Comparison of ENCODE assay signal across 9 mouse cellular contexts in genomic region chr13:113693383-113693782, GRCm38 (mm10). TPM values are rescaled to one million over a fixed set of nuclear protein-coding genes. Genes with fewer than 3 reads are reported as not detected.
DNase-seq lines count a peak whose midpoint lies in the region; ATAC-seq and TF ChIP-seq lines count a peak whose summit lies in the region.
"Had no signal": no experiment of that assay in that cellular context is flagged by ENCODE, and none has a peak within 500 bp of the region (broad histone marks: within the 10 kb centered on the region; RNA-seq: fewer than 3 reads in every experiment).

No protein-coding gene starts in this region.

- WGBS in heart, embryonic 11.5 days (ENCODE audit: insufficient replicate concordance): 19% methylated on average over 6 of the region's 6 CpGs
- 21% methylated on average over 6 of the region's 6 CpGs for WGBS in kidney, embryonic 14.5 days

- no peaks in the 10 kb centered on the region for H3K36me3 ChIP-seq in heart, embryonic 11.5 days (ENCODE audit: control insufficient read depth, insufficient read depth, low read length)
- H3K36me3 ChIP-seq in C2C12 (ENCODE audit: control insufficient read depth, insufficient read depth): no peaks in the 10 kb centered on the region
- no peaks in the 10 kb centered on the region for H3K36me3 ChIP-seq in kidney, embryonic 14.5 days (ENCODE audit: control insufficient read depth, insufficient read depth, low read length)
- H3K36me3 ChIP-seq: limb, embryonic 12.5 days had no signal

- H3K4me3 ChIP-seq in heart, embryonic 11.5 days (ENCODE audit: low read depth, low read length): no peak overlapping the region
- H3K4me3 ChIP-seq in C2C12 (ENCODE audit: insufficient read depth, poor library complexity, severe bottlenecking): no peak overlapping the region
- H3K4me3 ChIP-seq in kidney, embryonic 14.5 days (ENCODE audit: low read length): no peak overlapping the region
- H3K4me3 ChIP-seq: limb, embryonic 12.5 days had no signal

- no peaks in the 10 kb centered on the region for H3K79me3 ChIP-seq in C2C12 (ENCODE audit: low read depth)

- peak; percentile 59 for TF ChIP-seq CTCF in C2C12 (IDR thresholded peaks at IDR 0.05; ENCODE audit: control insufficient read depth, insufficient read depth, insufficient read length)

- no peak overlapping the region for H3ac ChIP-seq in C2C12 (ENCODE audit: control insufficient read depth, insufficient read length, low read depth)

- H3K27me3 ChIP-seq in heart, embryonic 11.5 days (ENCODE audit: control insufficient read depth, insufficient read depth, low read length): no peaks in the 10 kb centered on the region
- H3K27me3 ChIP-seq in C2C12 (ENCODE audit: control insufficient read depth, insufficient read depth, insufficient read length): no peaks in the 10 kb centered on the region
- H3K27me3 ChIP-seq in kidney, embryonic 14.5 days (ENCODE audit: control insufficient read depth, insufficient read depth, low read length): no peaks in the 10 kb centered on the region
- H3K27me3 ChIP-seq: limb, embryonic 12.5 days had no signal

- H3K9me3 ChIP-seq in heart, embryonic 11.5 days (replicated peaks; ENCODE audit: control insufficient read depth, low read length): peaks cover 4% of the 10 kb centered on the region; the same call in 1 of the 2 replicates
- H3K9me3 ChIP-seq in kidney, embryonic 14.5 days (ENCODE audit: control insufficient read depth, low read length): no peaks in the 10 kb centered on the region

- DNase-seq in heart, adult 18-20 months: peak; percentile 27 to 66
- DNase-seq in adrenal gland, postnatal 14 days: peak; percentile 55
- peak; percentile 55 for DNase-seq in embryo, embryonic 9.5 days (ENCODE audit: extremely low spot score)
- DNase-seq in lung, postnatal 10 days: peak; percentile 61
- DNase-seq in thymus, postnatal 0 days (ENCODE audit: low spot score): peak; percentile 64

- H3K4me1 ChIP-seq in heart, embryonic 11.5 days (ENCODE audit: control insufficient read depth, insufficient read depth, low read length): no peaks in the 10 kb centered on the region
- H3K4me1 ChIP-seq in kidney, embryonic 14.5 days (ENCODE audit: control insufficient read depth, insufficient read depth, low read length): no peaks in the 10 kb centered on the region
- H3K4me1 ChIP-seq: limb, embryonic 12.5 days had no signal

- H3K27ac ChIP-seq in heart, embryonic 11.5 days (ENCODE audit: low read depth, low read length): no peak overlapping the region
- H3K27ac ChIP-seq in kidney, embryonic 14.5 days (ENCODE audit: low read depth, low read length): no peak overlapping the region
- H3K27ac ChIP-seq: limb, embryonic 12.5 days had no signal

- no peaks in the 10 kb centered on the region for H3K79me2 ChIP-seq in C2C12 (ENCODE audit: control insufficient read depth, insufficient read depth)

- no peak overlapping the region for H3K9ac ChIP-seq in heart, embryonic 11.5 days (ENCODE audit: low read depth, low read length)
- no peak overlapping the region for H3K9ac ChIP-seq in kidney, embryonic 14.5 days (ENCODE audit: low read depth, low read length)
- H3K9ac ChIP-seq: limb, embryonic 12.5 days had no signal

- ATAC-seq in heart, embryonic 11.5 days (replicated peaks; ENCODE audit: insufficient number of reproducible peaks, low FRiP score, low TSS enrichment): no peak
- ATAC-seq in kidney, embryonic 14.5 days (ENCODE audit: low FRiP score, low TSS enrichment): peak; percentile 72; the same call in 1 of the 2 replicates

- H3K4me2 ChIP-seq in heart, embryonic 11.5 days: no peak overlapping the region
- H3K4me2 ChIP-seq in kidney, embryonic 14.5 days (replicated peaks; ENCODE audit: low read depth, low read length): no peak overlapping the region
- H3K4me2 ChIP-seq: limb, embryonic 12.5 days had no signal

TF ChIP-seq in C2C12, 6 proteins besides CTCF, POLR2A, EP300 and RAD21:
- TF ChIP-seq MYOG (IDR thresholded peaks at IDR 0.05; ENCODE audit: control insufficient read depth, extremely low read depth, insufficient read length) (no peak), MAX (IDR thresholded peaks at IDR 0.05) (no peak), USF1 (IDR thresholded peaks at IDR 0.05; ENCODE audit: low read depth) (no peak), FOSL1 (IDR thresholded peaks at IDR 0.05; ENCODE audit: insufficient read depth, low read length, poor library complexity, severe bottlenecking) (no peak), MYOD1 (IDR thresholded peaks at IDR 0.05; ENCODE audit: control insufficient read depth, insufficient read length, low read depth) (no peak), CEBPB (IDR thresholded peaks at IDR 0.05; ENCODE audit: low read depth) (no peak)

RNA-seq across cellular contexts. Expression of gene Hspb3, which starts 29.9 kb away (rescaled TPM):
- total RNA-seq in heart, adult 18-20 months (2021): 10 to 100 TPM; 14.3 to 19.7 TPM
- polyA plus RNA-seq in heart, embryonic 11.5 days (2014; fragmentation: Nextera tagmentation; extraction: Ambion mirVana): 71.8 and 75.2 TPM in 2 replicates
- polyA plus RNA-seq in C2C12 (2012; fragmentation: generic; extraction: Trizol): not detected
- total RNA-seq in adrenal gland, postnatal 14 days (2021): not detected in 2 replicates
- polyA plus RNA-seq in kidney, embryonic 14.5 days (2014; fragmentation: Nextera tagmentation; extraction: Ambion mirVana): not detected in 2 replicates
- polyA plus RNA-seq in thymus, postnatal 0 days (2015; fragmentation: Nextera tagmentation; extraction: Ambion mirVana): 0.22 TPM in 1 of 2 replicates, not detected in the other

Comparison
In these comparisons a context has a peak if more than half of its experiments do, and no peak if none do; other contexts are left out.
1. RNA of gene Hspb3, which starts 29.9 kb away (polyA plus RNA-seq): 71.8 to 75.2 TPM in heart, embryonic 11.5 days; 0.22 TPM in thymus, postnatal 0 days, not detected in C2C12 (single experiment) and not detected in kidney, embryonic 14.5 days; every median in the first group is over 10 times any median in the second.
2. Peak in every context shown above with its lines, with median percentiles within 50 percentile points of each other: DNase-seq.